Mouse (Mus musculus) embryonic facial prominence, embryonic 11.5 days (tissue): ENCODE measurements around the gene Gm20388. TPM values are rescaled to one million over a fixed set of nuclear protein-coding genes. Genes with fewer than 3 reads are reported as not detected.

Experiments
- ATAC-seq: fragments of 200-750 bp; cut with Nextera tagmentation; replicated peaks from 2 replicates; pipeline ENCODE4 v1.8.0; 2017; ENCODE audit warnings: low read depth; ENCODE audit not compliant: insufficient number of reproducible peaks, low FRiP score, low TSS enrichment
- DNase-seq: peaks from one replicate; pipeline ENCODE4 v3.0.0-alpha.2; 2015; ENCODE audit warnings: low spot score
- H3K27ac ChIP-seq: fragments of 300-500 bp; sonication (generic); replicated peaks from 2 replicates; pipeline ENCODE4 v1.5.1; 2014; ENCODE audit warnings: mild to moderate bottlenecking, low read depth, low read length, control low read depth
- H3K27me3 ChIP-seq: fragments of 300-500 bp; sonication (generic); 2 replicates; pipeline ENCODE4 v1.6.1; 2014; ENCODE audit warnings: mild to moderate bottlenecking, low read length, moderate library complexity, mixed read lengths; ENCODE audit not compliant: control insufficient read depth, insufficient read depth
- H3K36me3 ChIP-seq: fragments of 300-500 bp; sonication (generic); replicated peaks from 2 replicates; pipeline ENCODE4 v1.6.1; 2014; ENCODE audit warnings: low read depth, mild to moderate bottlenecking, low read length, moderate library complexity, mixed read lengths; ENCODE audit not compliant: control insufficient read depth, insufficient read depth
- H3K4me1 ChIP-seq: fragments of 300-500 bp; sonication (generic); 2 replicates; pipeline ENCODE4 v1.6.1; 2014; ENCODE audit warnings: low read length, mixed read lengths; ENCODE audit not compliant: control insufficient read depth, insufficient read depth
- H3K4me2 ChIP-seq: fragments of 300-500 bp; sonication (generic); 2 replicates; pipeline ENCODE4 v1.6.1; 2014; ENCODE audit warnings: low read depth, mild to moderate bottlenecking, control low read depth, low read length, moderate library complexity
- H3K4me3 ChIP-seq: fragments of 300-500 bp; sonication (generic); 2 replicates; pipeline ENCODE4 v1.5.1; 2014; ENCODE audit warnings: low read depth, low read length, control low read depth
- H3K9ac ChIP-seq: fragments of 300-500 bp; sonication (generic); replicated peaks from 2 replicates; pipeline ENCODE4 v1.6.1; 2014; ENCODE audit warnings: mild to moderate bottlenecking, control low read depth, low read length
- H3K9me3 ChIP-seq: fragments of 300-500 bp; sonication (generic); replicated peaks from 2 replicates; pipeline ENCODE4 v1.6.1; 2016; ENCODE audit warnings: mild to moderate bottlenecking, low read length, inconsistent platforms, mixed read lengths; ENCODE audit not compliant: control insufficient read depth
- WGBS: fragments of 180-500 bp; shearing (Covaris S2); extraction: QIAGEN DNeasy Blood & Tissue Kit; methylation state at CpG from one replicate; pipeline ENCODE4 v1.1.7; 2014; 5-methylcytosine and 5-hydroxymethylcytosine counted together
- polyA plus RNA-seq: library from polyadenylated mRNA; unstranded; fragments of >200 nt; fragmentation: Nextera tagmentation; extraction: Ambion mirVana; gene quantifications from 2 replicates; pipeline ENCODE4 v1.2.1, GENCODE M21; 2014

Gm20388 gene
- polyA plus RNA-seq, 1 experiment from 2014 or later: 3.1 TPM

- H3K36me3 ChIP-seq: no peaks in the 10 kb centered on the region
- no peaks in the 10 kb centered on the region for H3K27me3 ChIP-seq
- H3K4me1 ChIP-seq: no peaks in the 10 kb centered on the region
- H3K27ac ChIP-seq: no peak overlapping the region
- no peaks in the 10 kb centered on the region for H3K9me3 ChIP-seq
- no peak overlapping the region for H3K9ac ChIP-seq
- WGBS: 86% methylated on average over 26 of the region's 26 CpGs
- ATAC-seq (no peak), DNase-seq (no peak)
- no peak overlapping the region for H3K4me2 ChIP-seq
- H3K4me3 ChIP-seq: no peak overlapping the region
Observed at GRCm38 (mm10) chr8:122306660-122307399, 2396.2 kb downstream of the Gm20388 start.

- H3K4me2 ChIP-seq: no peak overlapping the region
- 84% methylated on average over 8 of the region's 8 CpGs for WGBS
- no peaks in the 10 kb centered on the region for H3K36me3 ChIP-seq
- DNase-seq (no peak), ATAC-seq (no peak)
- no peaks in the 10 kb centered on the region for H3K4me1 ChIP-seq
- H3K27ac ChIP-seq: no peak overlapping the region
- H3K27me3 ChIP-seq: no peaks in the 10 kb centered on the region
- H3K9me3 ChIP-seq: no peaks in the 10 kb centered on the region
- no peak overlapping the region for H3K4me3 ChIP-seq
- no peak overlapping the region for H3K9ac ChIP-seq
Observed at GRCm38 (mm10) chr8:122307836-122308235, 2397.2 kb downstream of the Gm20388 start.

DNA sequence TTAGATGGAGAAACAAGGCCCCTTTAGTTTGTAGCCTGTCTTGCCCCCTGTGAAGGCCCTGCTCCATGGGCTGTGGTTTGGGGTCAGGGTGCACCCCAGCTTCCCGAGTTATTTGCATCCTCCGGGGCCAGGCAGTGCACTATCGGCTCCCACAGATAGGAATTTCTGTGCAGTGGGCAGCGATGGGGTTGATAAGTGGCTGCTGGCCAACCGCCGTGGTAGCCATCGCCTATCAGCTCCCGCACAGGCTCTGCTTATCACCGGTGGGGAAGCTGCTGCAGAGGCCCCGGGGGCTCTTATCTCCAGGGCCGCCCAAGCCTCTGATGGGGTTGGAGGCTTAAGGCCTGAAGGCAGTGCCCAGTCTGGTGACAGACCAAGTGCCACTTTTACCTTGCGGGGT lies 2398.6 kb downstream of the Gm20388 start:
- ATAC-seq (no peak), DNase-seq (no peak)
- Histone ChIP-seq H3K4me1 (no peaks in the 10 kb centered on the region), H3K4me3 (no peak overlapping the region), H3K9ac (no peak overlapping the region), H3K4me2 (no peak overlapping the region), H3K27ac (no peak overlapping the region), H3K36me3 (no peaks in the 10 kb centered on the region), H3K9me3 (no peaks in the 10 kb centered on the region), H3K27me3 (no peaks in the 10 kb centered on the region)
- WGBS: 90% methylated on average over 12 of the region's 12 CpGs

- 81% methylated on average over 2 of the region's 2 CpGs for WGBS
- Histone ChIP-seq H3K9me3 (no peaks in the 10 kb centered on the region), H3K27ac (no peak overlapping the region), H3K4me2 (no peak overlapping the region), H3K27me3 (no peaks in the 10 kb centered on the region), H3K4me3 (no peak overlapping the region), H3K9ac (no peak overlapping the region), H3K4me1 (no peaks in the 10 kb centered on the region), H3K36me3 (no peaks in the 10 kb centered on the region)
- DNase-seq: no peak
- no peak for ATAC-seq
Observed at GRCm38 (mm10) chr8:122311115-122311514, 2400.5 kb downstream of the Gm20388 start.

DNA sequence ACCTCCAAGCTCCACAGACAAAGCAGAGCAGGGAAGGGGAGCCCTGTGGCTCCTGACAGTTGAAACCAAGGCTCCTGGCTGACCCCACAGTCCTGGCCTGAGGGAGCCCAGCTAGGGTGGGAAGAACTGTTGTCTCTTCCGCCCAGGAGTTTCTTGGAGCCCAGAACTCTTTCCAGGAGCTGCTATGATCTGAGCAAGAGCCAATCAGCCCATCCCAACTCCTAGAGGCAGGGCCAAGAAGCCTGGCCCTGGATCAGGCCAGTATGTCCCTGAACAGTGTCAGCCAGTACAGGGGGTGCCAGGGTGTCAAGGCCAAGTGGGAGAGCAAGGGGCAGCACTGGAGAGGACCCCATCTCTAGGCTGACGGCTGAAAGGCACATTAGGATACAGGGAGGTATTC lies 2401.9 kb downstream of the Gm20388 start:
- Histone ChIP-seq H3K36me3 (no peaks in the 10 kb centered on the region), H3K9ac (no peak overlapping the region), H3K4me1 (no peaks in the 10 kb centered on the region), H3K9me3 (no peaks in the 10 kb centered on the region), H3K27me3 (no peaks in the 10 kb centered on the region), H3K4me2 (no peak overlapping the region), H3K27ac (no peak overlapping the region), H3K4me3 (no peak overlapping the region)
- WGBS: 71% methylated on average over 2 of the region's 2 CpGs
- DNase-seq (no peak), ATAC-seq (no peak)

DNA sequence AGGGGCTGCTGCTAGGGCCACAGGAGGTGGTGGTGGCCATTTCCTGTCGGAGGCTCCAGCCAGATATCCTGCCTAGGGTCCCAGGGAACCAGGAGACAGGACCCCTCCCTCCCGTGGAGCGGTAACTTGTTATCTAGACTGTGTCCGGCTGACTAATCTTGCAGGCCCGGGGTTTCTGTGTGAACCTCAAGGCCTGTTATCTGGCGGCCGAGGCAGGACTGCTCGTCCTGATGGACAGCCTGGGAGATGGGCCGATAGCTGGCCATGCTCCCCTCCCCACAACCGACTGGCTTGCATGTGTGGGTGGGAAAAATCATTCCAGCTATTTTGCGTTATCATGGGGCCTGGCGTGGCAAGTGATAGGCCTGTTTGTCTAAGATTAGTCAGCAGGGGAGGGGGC lies 2402.7 kb downstream of the Gm20388 start:
- H3K4me1 ChIP-seq: no peaks in the 10 kb centered on the region; the same call in 1 of the 2 replicates
- H3K9me3 ChIP-seq: no peaks in the 10 kb centered on the region
- no peak overlapping the region for H3K4me2 ChIP-seq
- H3K27ac ChIP-seq: no peak overlapping the region
- H3K36me3 ChIP-seq: no peaks in the 10 kb centered on the region
- H3K4me3 ChIP-seq: no peak overlapping the region
- H3K9ac ChIP-seq: no peak overlapping the region
- ATAC-seq (no peak), DNase-seq (no peak)
- WGBS: 69% methylated on average over 12 of the region's 12 CpGs
- no peaks in the 10 kb centered on the region for H3K27me3 ChIP-seq

GRCm38 (mm10) chr8:122314899-122315496 lies 2404.4 kb downstream of the Gm20388 start:
- no peak overlapping the region for H3K4me3 ChIP-seq
- H3K4me2 ChIP-seq: no peak overlapping the region
- H3K27ac ChIP-seq: no peak overlapping the region
- no peak overlapping the region for H3K9ac ChIP-seq
- no peaks in the 10 kb centered on the region; the same call in 1 of the 2 replicates for H3K4me1 ChIP-seq
- 40% methylated on average over 13 of the region's 13 CpGs for WGBS
- no peaks in the 10 kb centered on the region for H3K9me3 ChIP-seq
- no peak for ATAC-seq
- DNase-seq: no peak
- H3K36me3 ChIP-seq: no peaks in the 10 kb centered on the region
- H3K27me3 ChIP-seq: no peaks in the 10 kb centered on the region

GRCm38 (mm10) chr8:122316402-122316801 lies 2405.8 kb downstream of the Gm20388 start:
- Histone ChIP-seq H3K4me2 (no peak overlapping the region), H3K27ac (no peak overlapping the region), H3K36me3 (no peaks in the 10 kb centered on the region), H3K4me3 (no peak overlapping the region), H3K4me1 (no peaks in the 10 kb centered on the region; the same call in 1 of the 2 replicates), H3K27me3 (no peaks in the 10 kb centered on the region), H3K9me3 (no peaks in the 10 kb centered on the region), H3K9ac (no peak overlapping the region)
- WGBS: 48% methylated on average over 2 of the region's 2 CpGs
- no peak for ATAC-seq
- no peak for DNase-seq
